In the genomic region with DNA sequence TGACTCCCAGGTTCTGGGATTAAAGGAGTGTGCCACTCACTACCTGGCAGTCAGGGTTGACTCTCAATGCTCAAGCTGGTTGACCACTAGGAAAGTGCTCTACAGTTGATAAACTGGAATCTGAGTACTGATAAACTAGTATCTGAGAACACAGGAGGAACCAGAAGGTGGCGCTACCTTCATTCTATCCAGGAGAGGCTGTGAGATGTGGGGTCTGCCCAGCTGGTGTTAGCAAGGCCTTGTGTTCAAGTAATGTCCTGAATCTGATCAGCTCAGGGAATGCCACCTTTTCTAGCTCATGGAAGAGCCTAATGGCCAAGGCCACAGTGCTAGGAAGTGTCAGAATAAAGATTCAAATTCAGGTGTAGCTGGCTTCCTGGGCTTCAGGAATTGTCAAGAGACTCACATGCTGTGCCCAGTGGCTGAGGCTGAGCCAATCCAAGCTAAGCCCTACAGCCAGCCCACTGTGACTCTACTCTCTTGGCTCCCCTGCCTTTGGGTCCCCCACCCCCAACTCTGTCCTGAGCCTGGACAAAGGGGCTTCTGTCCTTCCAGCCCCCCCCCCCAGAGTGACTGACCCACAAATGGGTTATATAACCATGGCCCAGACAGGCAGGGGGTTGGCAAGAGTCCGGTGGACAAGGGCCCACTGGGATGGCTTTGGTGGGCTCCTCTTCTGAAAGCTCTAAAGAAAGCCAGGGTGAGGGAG, we compare ENCODE assay signal across 8 mouse cellular contexts. TPM values are rescaled to one million over a fixed set of nuclear protein-coding genes. Genes with fewer than 3 reads are reported as not detected.
DNase-seq lines count a peak whose midpoint lies in the region; ATAC-seq and TF ChIP-seq lines count a peak whose summit lies in the region.

No protein-coding gene starts in this region.

- ATAC-seq in forebrain, embryonic 14.5 days, result no peak
- ATAC-seq in forebrain, embryonic 15.5 days (replicated peaks), result no peak
- ATAC-seq in midbrain, postnatal 0 days (ENCODE audit: low FRiP score), result peak; percentile 65

- peak; percentile 60 for TF ChIP-seq CTCF in cortical plate, adult 2 months (IDR thresholded peaks at IDR 0.05; ENCODE audit: extremely low read depth, insufficient read depth, low read length)
- TF ChIP-seq CTCF in midbrain, postnatal 0 days (IDR thresholded peaks at IDR 0.05), result peak; percentile 71

- H3K4me2 ChIP-seq in forebrain, embryonic 14.5 days (ENCODE audit: low read length), result no peak overlapping the region
- H3K4me2 ChIP-seq in forebrain, embryonic 15.5 days (replicated peaks), result no peak overlapping the region
- no peak overlapping the region for H3K4me2 ChIP-seq in midbrain, postnatal 0 days (ENCODE audit: low read depth, low read length, poor library complexity, severe bottlenecking)

- no peaks in the 10 kb centered on the region for H3K27me3 ChIP-seq in forebrain, embryonic 14.5 days (replicated peaks; ENCODE audit: control insufficient read depth, insufficient read depth, low read length)
- no peaks in the 10 kb centered on the region for H3K27me3 ChIP-seq in forebrain, embryonic 15.5 days
- no peaks in the 10 kb centered on the region for H3K27me3 ChIP-seq in midbrain, postnatal 0 days (ENCODE audit: insufficient read depth, low read length)

- DNase-seq in forebrain, embryonic 14.5 days (ENCODE audit: low spot score), result peak; percentile 70
- DNase-seq in right cerebral cortex, postnatal 10 days (ENCODE audit: low spot score in 2 of 2), result peak; percentile 80
- no peak for DNase-seq in right cerebral cortex, postnatal 25 days
- DNase-seq in kidney, postnatal 10 days, result peak; percentile 74
- peak; percentile 78 for DNase-seq in midbrain, postnatal 0 days (ENCODE audit: low spot score)
- DNase-seq in adipocyte (ENCODE audit: low spot score), result no peak

- peaks cover 9% of the 10 kb centered on the region; the same call in 1 of the 2 replicates for H3K4me1 ChIP-seq in forebrain, embryonic 14.5 days (ENCODE audit: control insufficient read depth, insufficient read depth, low read length)
- H3K4me1 ChIP-seq in forebrain, embryonic 15.5 days, result peaks cover 21% of the 10 kb centered on the region
- peaks cover 9% of the 10 kb centered on the region for H3K4me1 ChIP-seq in cortical plate, adult 2 months (ENCODE audit: control insufficient read depth, insufficient read depth, low read length)
- H3K4me1 ChIP-seq in midbrain, postnatal 0 days (ENCODE audit: insufficient read depth, low read length), result peaks cover 10% of the 10 kb centered on the region

- H3K9me3 ChIP-seq in forebrain, embryonic 14.5 days (replicated peaks; ENCODE audit: control insufficient read depth, low read length), result no peaks in the 10 kb centered on the region
- no peaks in the 10 kb centered on the region for H3K9me3 ChIP-seq in forebrain, embryonic 15.5 days
- no peaks in the 10 kb centered on the region for H3K9me3 ChIP-seq in midbrain, postnatal 0 days (ENCODE audit: low read length)

- H3K4me3 ChIP-seq in forebrain, embryonic 14.5 days (ENCODE audit: low read depth, low read length), result no peak overlapping the region
- no peak overlapping the region for H3K4me3 ChIP-seq in forebrain, embryonic 15.5 days
- H3K4me3 ChIP-seq in cortical plate, adult 2 months (ENCODE audit: insufficient read depth, low read length), result no peak overlapping the region
- no peak overlapping the region for H3K4me3 ChIP-seq in midbrain, postnatal 0 days (ENCODE audit: low read depth, low read length)

- 37% methylated on average over 2 of the region's 2 CpGs for WGBS in forebrain, embryonic 14.5 days
- WGBS in forebrain, embryonic 15.5 days, result 35% methylated on average over 2 of the region's 2 CpGs
- WGBS in midbrain, postnatal 0 days, result 43% methylated on average over 2 of the region's 2 CpGs

- H3K9ac ChIP-seq in forebrain, embryonic 14.5 days (ENCODE audit: low read length), result no peak overlapping the region
- no peak overlapping the region for H3K9ac ChIP-seq in forebrain, embryonic 15.5 days (replicated peaks)
- no peak overlapping the region for H3K9ac ChIP-seq in midbrain, postnatal 0 days (replicated peaks; ENCODE audit: low read length, poor library complexity, severe bottlenecking)

- no peak overlapping the region for H3K27ac ChIP-seq in forebrain, embryonic 14.5 days (ENCODE audit: low read depth, low read length)
- no peak overlapping the region; the same call in 1 of the 2 replicates for H3K27ac ChIP-seq in forebrain, embryonic 15.5 days (replicated peaks)
- H3K27ac ChIP-seq in cortical plate, adult 2 months (ENCODE audit: insufficient read depth, low read length), result peak overlapping the region; percentile 41; the same call in 1 of the 2 replicates
- H3K27ac ChIP-seq in midbrain, postnatal 0 days (ENCODE audit: low read depth, low read length), result peak overlapping the region; percentile 38; the same call in 1 of the 2 replicates

- TF ChIP-seq POLR2A in cortical plate, adult 2 months (IDR thresholded peaks at IDR 0.05; ENCODE audit: extremely low read depth, insufficient read depth, low read length), result no peak

- H3K36me3 ChIP-seq in forebrain, embryonic 14.5 days (ENCODE audit: control insufficient read depth, insufficient read depth, low read length), result peaks cover 39% of the 10 kb centered on the region
- H3K36me3 ChIP-seq in forebrain, embryonic 15.5 days, result peaks cover 33% of the 10 kb centered on the region
- peaks cover 40% of the 10 kb centered on the region for H3K36me3 ChIP-seq in midbrain, postnatal 0 days (ENCODE audit: insufficient read depth, low read length)

RNA-seq across cellular contexts. Expression of gene Caskin1, which starts 6.4 kb away (rescaled TPM):
- 9.1 and 14.6 TPM in 2 replicates for polyA plus RNA-seq in forebrain, embryonic 14.5 days (2014; fragmentation: Nextera tagmentation; extraction: Ambion mirVana)
- 25.6 and 26.4 TPM in 2 replicates for polyA plus RNA-seq in forebrain, embryonic 15.5 days (2015; fragmentation: Nextera tagmentation; extraction: Ambion mirVana)
- polyA plus RNA-seq in cortical plate, adult 2 months (2012; rRNA removed), result 106 and 109 TPM in 2 replicates
- 151 and 153 TPM in 2 replicates for total RNA-seq in midbrain, postnatal 0 days (2014; rRNA removed)
- 43.9 and 47.5 TPM in 2 replicates for polyA plus RNA-seq in midbrain, postnatal 0 days (2015; fragmentation: Nextera tagmentation; extraction: Ambion mirVana)

RNA-seq across cellular contexts. Expression of gene Mlst8, which starts 15.9 kb away (rescaled TPM):
- 31.8 and 37.2 TPM in 2 replicates for polyA plus RNA-seq in forebrain, embryonic 14.5 days (2014; fragmentation: Nextera tagmentation; extraction: Ambion mirVana)
- polyA plus RNA-seq in forebrain, embryonic 15.5 days (2015; fragmentation: Nextera tagmentation; extraction: Ambion mirVana), result 35.2 and 36.4 TPM in 2 replicates
- polyA plus RNA-seq in cortical plate, adult 2 months (2012; rRNA removed), result 37.0 and 39.1 TPM in 2 replicates
- 51.8 and 60.8 TPM in 2 replicates for total RNA-seq in midbrain, postnatal 0 days (2014; rRNA removed)
- polyA plus RNA-seq in midbrain, postnatal 0 days (2015; fragmentation: Nextera tagmentation; extraction: Ambion mirVana), result 28.4 and 29.5 TPM in 2 replicates

RNA-seq across cellular contexts. Expression of gene Bricd5, which starts 21.1 kb away (rescaled TPM):
- polyA plus RNA-seq in forebrain, embryonic 14.5 days (2014; fragmentation: Nextera tagmentation; extraction: Ambion mirVana), result 0.38 and 1.3 TPM in 2 replicates
- polyA plus RNA-seq in forebrain, embryonic 15.5 days (2015; fragmentation: Nextera tagmentation; extraction: Ambion mirVana), result 0.40 TPM in 1 of 2 replicates, not detected in the other
- polyA plus RNA-seq in cortical plate, adult 2 months (2012; rRNA removed), result 1.1 and 1.4 TPM in 2 replicates
- total RNA-seq in midbrain, postnatal 0 days (2014; rRNA removed), result 0.57 TPM in 1 of 2 replicates, not detected in the other
- 0.83 and 0.95 TPM in 2 replicates for polyA plus RNA-seq in midbrain, postnatal 0 days (2015; fragmentation: Nextera tagmentation; extraction: Ambion mirVana)

RNA-seq across cellular contexts. Expression of gene Pgp, which starts 24.6 kb away (rescaled TPM):
- polyA plus RNA-seq in forebrain, embryonic 14.5 days (2014; fragmentation: Nextera tagmentation; extraction: Ambion mirVana), result 54.7 and 56.5 TPM in 2 replicates
- 51.0 and 54.0 TPM in 2 replicates for polyA plus RNA-seq in forebrain, embryonic 15.5 days (2015; fragmentation: Nextera tagmentation; extraction: Ambion mirVana)
- polyA plus RNA-seq in cortical plate, adult 2 months (2012; rRNA removed), result 97.1 and 99.3 TPM in 2 replicates
- total RNA-seq in midbrain, postnatal 0 days (2014; rRNA removed), result 49.6 and 50.1 TPM in 2 replicates
- polyA plus RNA-seq in midbrain, postnatal 0 days (2015; fragmentation: Nextera tagmentation; extraction: Ambion mirVana), result 86.8 and 88.7 TPM in 2 replicates

RNA-seq across cellular contexts. Expression of gene E4f1, which starts 24.7 kb away (rescaled TPM):
- 8.3 and 16.9 TPM in 2 replicates for polyA plus RNA-seq in forebrain, embryonic 14.5 days (2014; fragmentation: Nextera tagmentation; extraction: Ambion mirVana)
- 44.0 and 44.9 TPM in 2 replicates for polyA plus RNA-seq in forebrain, embryonic 15.5 days (2015; fragmentation: Nextera tagmentation; extraction: Ambion mirVana)
- 77.3 and 79.2 TPM in 2 replicates for polyA plus RNA-seq in cortical plate, adult 2 months (2012; rRNA removed)
- 35.1 and 38.0 TPM in 2 replicates for total RNA-seq in midbrain, postnatal 0 days (2014; rRNA removed)
- polyA plus RNA-seq in midbrain, postnatal 0 days (2015; fragmentation: Nextera tagmentation; extraction: Ambion mirVana), result 25.6 and 30.6 TPM in 2 replicates

Comparison
In these comparisons a context has a peak if more than half of its experiments do, and no peak if none do; other contexts are left out.
1. DNase-seq: peak in forebrain, embryonic 14.5 days (single experiment), right cerebral cortex, postnatal 10 days (2 of 2), kidney, postnatal 10 days (single experiment) and midbrain, postnatal 0 days (single experiment); none in right cerebral cortex, postnatal 25 days (single experiment) and adipocyte (single experiment).
2. H3K27ac ChIP-seq: peak in cortical plate, adult 2 months (single experiment) and midbrain, postnatal 0 days (single experiment); none in forebrain, embryonic 14.5 days (single experiment) and forebrain, embryonic 15.5 days (single experiment).